Mouse (Mus musculus) spleen, adult 2 months (tissue): ENCODE measurements around the gene Zhx3.

ENCODE experiments used
- CTCF ChIP-seq: fragments of 200-500 bp; IDR thresholded peaks from 2 replicates; pipeline ENCODE4 v1.5.1; 2011; ENCODE audit warnings: mild to moderate bottlenecking, inconsistent platforms; ENCODE audit not compliant: insufficient read depth, insufficient read length, insufficient replicate concordance; ENCODE audit errors: extremely low read depth
- POLR2A ChIP-seq: fragments of 200-500 bp; IDR thresholded peaks from 2 replicates; pipeline ENCODE4 v1.6.1; 2011; ENCODE audit warnings: low read depth, low read length, inconsistent platforms

DNA sequence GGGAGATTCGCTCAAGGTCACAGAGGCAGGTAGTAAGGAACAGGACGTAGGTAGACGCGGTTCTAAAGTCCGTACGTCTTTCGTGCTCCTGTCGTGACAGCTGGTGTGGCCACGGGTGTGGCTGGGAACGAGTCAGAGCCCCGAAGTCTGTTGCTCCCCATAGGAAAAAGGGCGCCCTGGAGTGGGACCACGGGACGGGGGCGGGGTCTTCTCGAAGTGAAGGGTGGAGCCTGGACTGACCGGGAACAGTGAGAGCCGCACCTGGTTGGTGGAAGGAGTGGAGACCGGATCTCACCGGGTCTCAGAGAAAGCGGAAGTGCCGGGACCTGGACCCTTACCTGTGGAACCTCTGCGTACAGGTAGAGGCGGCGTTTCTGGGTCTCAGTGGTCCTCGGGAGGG is 15.1 kb upstream of the Zhx3 start:
- TF ChIP-seq CTCF (no peak), POLR2A (no peak)
